8 mouse cellular contexts compared by ENCODE assay signal in genomic region chr8:123655351-123655779, GRCm38 (mm10). TPM values are rescaled to one million over a fixed set of nuclear protein-coding genes. Genes with fewer than 3 reads are reported as not detected.
A peak's percentile ranks its signal among the peaks of the same experiment; 100 is the strongest.
DNase-seq lines count a peak whose midpoint lies in the region; ATAC-seq lines count a peak whose summit lies in the region.

No protein-coding gene starts in this region.

- H3K27me3 ChIP-seq in forebrain, embryonic 12.5 days = no peaks in the 10 kb centered on the region
- H3K27me3 ChIP-seq in limb, embryonic 13.5 days = no peaks in the 10 kb centered on the region
- no peaks in the 10 kb centered on the region for H3K27me3 ChIP-seq in neural tube, embryonic 11.5 days (ENCODE audit: control insufficient read depth, insufficient read depth, low read length)

- no peak for ATAC-seq in forebrain, embryonic 12.5 days (ENCODE audit: low FRiP score)
- ATAC-seq in limb, embryonic 13.5 days (ENCODE audit: low FRiP score, low read depth) = no peak
- ATAC-seq in neural tube, embryonic 11.5 days (ENCODE audit: insufficient read depth, low FRiP score, low TSS enrichment) = no peak
- ATAC-seq in cerebellum, adult (ENCODE audit: insufficient number of reproducible peaks, low FRiP score, low TSS enrichment) = no peak

- H3K4me1 ChIP-seq in forebrain, embryonic 12.5 days = peaks cover 16% of the 10 kb centered on the region
- peaks cover 22% of the 10 kb centered on the region for H3K4me1 ChIP-seq in limb, embryonic 13.5 days
- H3K4me1 ChIP-seq in neural tube, embryonic 11.5 days (ENCODE audit: control insufficient read depth, insufficient read depth, low read length) = peaks cover 11% of the 10 kb centered on the region

- H3K27ac ChIP-seq in forebrain, embryonic 12.5 days = no peak overlapping the region
- H3K27ac ChIP-seq in limb, embryonic 13.5 days = 0 out of 2 replicates have a peak overlapping the region, but pooled peaks have one; percentile 33
- no peak overlapping the region for H3K27ac ChIP-seq in neural tube, embryonic 11.5 days (ENCODE audit: low read depth, low read length)

- H3K36me3 ChIP-seq in forebrain, embryonic 12.5 days (replicated peaks) = peaks cover 36% of the 10 kb centered on the region
- peaks cover 40% of the 10 kb centered on the region for H3K36me3 ChIP-seq in limb, embryonic 13.5 days
- H3K36me3 ChIP-seq in neural tube, embryonic 11.5 days (ENCODE audit: control insufficient read depth, insufficient read depth, low read length) = peaks cover 6% of the 10 kb centered on the region

- peak overlapping the region; percentile 73 for H3K4me3 ChIP-seq in forebrain, embryonic 12.5 days (replicated peaks)
- peak overlapping the region; percentile 64 for H3K4me3 ChIP-seq in limb, embryonic 13.5 days
- H3K4me3 ChIP-seq in neural tube, embryonic 11.5 days (ENCODE audit: low read depth, low read length) = peak overlapping the region; percentile 81

- H3K4me2 ChIP-seq in forebrain, embryonic 12.5 days = peak overlapping the region; percentile 66
- H3K4me2 ChIP-seq in limb, embryonic 13.5 days (replicated peaks) = peak overlapping the region; percentile 74
- H3K4me2 ChIP-seq in neural tube, embryonic 11.5 days (ENCODE audit: low read depth) = peak overlapping the region; percentile 66

- 1% methylated on average over 8 of the region's 8 CpGs for WGBS in forebrain, embryonic 12.5 days
- 3% methylated on average over 8 of the region's 8 CpGs for WGBS in limb, embryonic 13.5 days
- WGBS in neural tube, embryonic 11.5 days = 2% methylated on average over 8 of the region's 8 CpGs

- H3K9ac ChIP-seq in forebrain, embryonic 12.5 days = peak overlapping the region; percentile 88; the same call in 1 of the 2 replicates
- peak overlapping the region; percentile 87 for H3K9ac ChIP-seq in limb, embryonic 13.5 days
- H3K9ac ChIP-seq in neural tube, embryonic 11.5 days (ENCODE audit: low read length) = peak overlapping the region; percentile 29

- peak; percentile 19 for DNase-seq in cerebellum, adult 9-11 months
- no peak for DNase-seq in cerebellum, adult 8-10 months
- DNase-seq in ES-CJ7 (ENCODE audit: low read depth, low spot score) = peak; percentile 71
- no peak for DNase-seq in neural tube, embryonic 11.5 days (ENCODE audit: low spot score)
- no peak for DNase-seq in natural killer cell, adult 2 months (ENCODE audit: low spot score in 2 of 2)

- H3K9me3 ChIP-seq in forebrain, embryonic 12.5 days = no peaks in the 10 kb centered on the region
- H3K9me3 ChIP-seq in limb, embryonic 13.5 days = no peaks in the 10 kb centered on the region
- H3K9me3 ChIP-seq in neural tube, embryonic 11.5 days (ENCODE audit: control insufficient read depth, low read length) = no peaks in the 10 kb centered on the region

RNA-seq across cellular contexts. Expression of gene Rhou, which starts 1.6 kb away (rescaled TPM):
- 7.6 and 7.9 TPM in 2 replicates for polyA plus RNA-seq in forebrain, embryonic 12.5 days (2016; fragmentation: Nextera tagmentation; extraction: Ambion mirVana)
- 7.7 and 8.4 TPM in 2 replicates for polyA plus RNA-seq in limb, embryonic 13.5 days (2015; fragmentation: Nextera tagmentation; extraction: Ambion mirVana)
- 13.9 and 15.7 TPM in 2 replicates for polyA plus RNA-seq in neural tube, embryonic 11.5 days (2014; fragmentation: Nextera tagmentation; extraction: Ambion mirVana)

Comparison
In these comparisons a context has a peak if more than half of its experiments do, and no peak if none do; other contexts are left out.
1. DNase-seq: peak in cerebellum, adult 9-11 months (single experiment) and ES-CJ7 (single experiment); none in cerebellum, adult 8-10 months (single experiment), neural tube, embryonic 11.5 days (single experiment) and natural killer cell, adult 2 months (0 of 2).
2. H3K9ac ChIP-seq: peak in every context shown above with its lines; median percentile 88 in forebrain, embryonic 12.5 days; 87 in limb, embryonic 13.5 days; 29 in neural tube, embryonic 11.5 days.
3. Peak in every context shown above with its lines, with median percentiles within 50 percentile points of each other: H3K4me2 ChIP-seq and H3K4me3 ChIP-seq.